Mouse (Mus musculus): Measurements from ENCODE around the gene Ak3. TPM values are rescaled to one million over a fixed set of nuclear protein-coding genes. Genes with fewer than 3 reads are reported as not detected.
"Not testable (repeated sequence)": the region's sequence is repeated elsewhere in the genome, so short reads cannot be mapped to it uniquely, and the experiment has no call there.

Gene Ak3
- total RNA-seq, 2 experiments from 2014 or later = 10.4 to 13.0 TPM

- no peak for ATAC-seq (replicated peaks; ENCODE audit: low FRiP score, poor library complexity, severe bottlenecking)
Measured at GRCm38 (mm10) chr19:29008069-29008706, 39.6 kb downstream of the Ak3 start.

DNA sequence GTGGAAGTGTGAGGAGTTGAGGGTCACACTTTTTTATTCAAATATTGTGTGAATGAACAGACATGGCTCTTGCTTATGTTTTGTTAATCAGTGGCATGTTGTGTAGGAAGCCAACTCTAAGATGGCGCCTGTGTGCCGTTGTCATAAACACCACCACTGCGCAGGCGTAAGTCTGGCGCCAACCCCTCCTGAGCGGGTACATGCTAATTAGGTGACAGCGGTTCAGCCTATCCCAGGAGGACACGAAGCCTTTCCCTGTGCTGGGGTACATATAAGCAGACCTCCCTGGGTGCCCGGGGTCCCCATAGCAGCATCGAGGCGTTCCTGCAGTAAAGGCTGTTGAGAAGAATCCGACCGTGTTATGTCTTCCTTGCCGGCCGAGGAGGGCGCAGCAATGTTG is 47.4 kb downstream of the Ak3 start:
- ATAC-seq (replicated peaks; ENCODE audit: low FRiP score, poor library complexity, severe bottlenecking) = not testable (repeated sequence)

DNA sequence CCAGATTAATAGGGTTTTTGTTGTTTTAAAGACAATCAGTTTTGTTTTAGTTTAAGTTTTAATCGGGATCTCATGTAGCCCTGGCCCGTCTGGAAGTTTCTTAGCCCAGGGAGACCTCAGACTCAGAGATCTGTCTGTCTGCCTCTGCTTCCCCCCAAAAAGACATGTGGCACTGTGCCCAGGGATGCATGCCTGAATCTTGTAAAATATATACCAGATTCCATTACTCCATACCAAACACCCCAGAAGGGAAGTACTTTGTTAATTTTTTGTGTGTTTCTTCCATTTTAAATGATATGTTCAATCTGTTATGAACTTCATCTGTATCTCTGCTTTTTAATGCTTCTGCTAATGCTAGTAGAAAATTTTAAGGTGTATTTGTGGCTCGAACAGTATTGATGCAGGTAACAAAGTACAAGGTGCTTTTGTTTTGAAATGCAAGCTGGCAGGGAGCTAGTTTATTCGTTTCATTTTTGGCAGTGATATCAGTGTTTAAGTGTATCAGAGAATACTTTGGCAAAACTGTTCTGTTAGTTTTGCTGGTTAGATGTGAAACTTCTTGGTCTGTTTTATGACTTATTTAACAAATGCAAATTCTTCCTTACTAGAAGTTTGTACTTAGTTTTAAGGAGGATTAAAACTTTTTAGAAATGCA is 49.7 kb downstream of the Ak3 start:
- no peak for ATAC-seq (replicated peaks; ENCODE audit: low FRiP score, poor library complexity, severe bottlenecking)

GRCm38 (mm10) chr19:28995366-28995765 is 52.4 kb downstream of the Ak3 start:
- ATAC-seq (replicated peaks; ENCODE audit: low FRiP score, poor library complexity, severe bottlenecking) = no peak

DNA sequence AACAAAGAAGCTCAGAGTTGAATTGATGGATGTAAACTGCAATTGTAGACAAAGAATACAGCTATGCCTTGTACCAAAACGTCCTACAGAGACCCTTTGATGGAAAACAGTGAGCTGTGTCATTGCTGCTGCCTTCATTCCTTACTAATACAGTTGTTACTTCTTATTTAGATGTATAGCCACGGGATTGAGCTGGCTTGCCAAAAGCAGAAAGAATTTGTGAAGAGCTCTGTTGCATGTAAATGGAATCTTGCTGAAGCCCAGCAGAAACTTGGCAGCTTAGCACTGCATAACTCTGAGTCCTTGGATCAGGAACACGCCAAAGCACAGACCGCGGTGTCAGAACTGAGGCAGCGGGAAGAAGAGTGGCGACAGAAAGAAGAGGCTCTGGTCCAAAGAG is 52.9 kb downstream of the Ak3 start:
- ATAC-seq (replicated peaks; ENCODE audit: low FRiP score, poor library complexity, severe bottlenecking) = no peak

- no peak for ATAC-seq (replicated peaks; ENCODE audit: low FRiP score, poor library complexity, severe bottlenecking)
Measured at GRCm38 (mm10) chr19:28991391-28991790, 56.4 kb downstream of the Ak3 start.

DNA sequence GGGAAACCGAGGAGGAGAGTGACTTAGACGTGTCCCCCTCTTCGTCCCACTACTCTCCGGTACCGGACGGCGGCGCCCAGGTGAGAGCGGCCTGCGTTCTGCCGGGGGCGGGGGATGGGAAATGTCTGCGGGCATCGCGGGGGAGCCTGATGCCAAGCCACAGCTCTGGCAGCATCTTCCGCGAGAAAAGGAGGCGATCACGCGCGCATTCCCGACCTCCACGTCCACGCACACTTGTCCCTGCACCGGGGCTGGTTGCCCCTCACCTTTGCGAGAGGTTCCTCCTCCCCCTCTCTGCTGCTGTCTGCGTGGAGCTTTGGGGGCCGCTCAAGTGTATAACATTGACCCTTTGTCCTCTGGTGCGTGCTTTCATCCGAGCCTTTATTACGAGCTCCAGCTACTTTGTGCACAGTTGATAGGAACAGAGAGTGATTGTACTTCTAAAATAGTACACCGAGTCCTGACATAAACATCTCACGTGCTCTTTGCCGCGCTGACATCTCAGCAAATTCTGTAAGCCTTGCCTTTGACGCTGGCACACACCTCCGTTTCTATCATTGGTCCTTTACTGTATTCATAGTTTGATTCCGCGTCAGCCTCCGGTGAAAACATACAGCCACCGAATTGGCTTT is 57.1 kb downstream of the Ak3 start:
- peak; percentile 21 for ATAC-seq (replicated peaks; ENCODE audit: low FRiP score, poor library complexity, severe bottlenecking)

DNA sequence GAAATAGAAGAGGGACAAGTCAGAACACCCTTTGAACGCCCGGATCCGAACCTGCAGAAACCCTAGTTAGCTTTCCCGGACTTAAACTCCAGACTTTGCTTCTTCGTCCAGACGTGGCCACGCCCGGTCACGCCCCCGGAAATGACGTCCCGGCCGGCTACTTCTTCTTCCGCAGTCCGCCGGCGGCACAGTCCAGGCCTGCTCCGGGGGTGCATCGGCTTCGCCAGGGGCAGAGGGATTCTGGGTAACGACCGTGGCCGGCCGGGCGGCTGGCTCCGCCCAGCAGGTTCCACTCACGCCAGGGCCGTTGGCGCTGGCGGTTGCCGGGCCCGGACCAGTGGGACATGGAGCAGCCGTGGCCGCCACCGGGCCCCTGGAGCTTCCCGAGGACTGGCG is 57.6 kb downstream of the Ak3 start, which contains the start of gene Cdc37l1:
Gene Cdc37l1, plus strand, starts transcription at position 159 of the 396 bp plus-strand sequence.
- peak; percentile 99 for ATAC-seq (replicated peaks; ENCODE audit: low FRiP score, poor library complexity, severe bottlenecking)

- ATAC-seq (replicated peaks; ENCODE audit: low FRiP score, poor library complexity, severe bottlenecking) = no peak
Measured at GRCm38 (mm10) chr19:28989515-28989914, 58.2 kb downstream of the Ak3 start.

- no peak for ATAC-seq (replicated peaks; ENCODE audit: low FRiP score, poor library complexity, severe bottlenecking)
Measured at GRCm38 (mm10) chr19:28982617-28983016, 65.1 kb downstream of the Ak3 start.

DNA sequence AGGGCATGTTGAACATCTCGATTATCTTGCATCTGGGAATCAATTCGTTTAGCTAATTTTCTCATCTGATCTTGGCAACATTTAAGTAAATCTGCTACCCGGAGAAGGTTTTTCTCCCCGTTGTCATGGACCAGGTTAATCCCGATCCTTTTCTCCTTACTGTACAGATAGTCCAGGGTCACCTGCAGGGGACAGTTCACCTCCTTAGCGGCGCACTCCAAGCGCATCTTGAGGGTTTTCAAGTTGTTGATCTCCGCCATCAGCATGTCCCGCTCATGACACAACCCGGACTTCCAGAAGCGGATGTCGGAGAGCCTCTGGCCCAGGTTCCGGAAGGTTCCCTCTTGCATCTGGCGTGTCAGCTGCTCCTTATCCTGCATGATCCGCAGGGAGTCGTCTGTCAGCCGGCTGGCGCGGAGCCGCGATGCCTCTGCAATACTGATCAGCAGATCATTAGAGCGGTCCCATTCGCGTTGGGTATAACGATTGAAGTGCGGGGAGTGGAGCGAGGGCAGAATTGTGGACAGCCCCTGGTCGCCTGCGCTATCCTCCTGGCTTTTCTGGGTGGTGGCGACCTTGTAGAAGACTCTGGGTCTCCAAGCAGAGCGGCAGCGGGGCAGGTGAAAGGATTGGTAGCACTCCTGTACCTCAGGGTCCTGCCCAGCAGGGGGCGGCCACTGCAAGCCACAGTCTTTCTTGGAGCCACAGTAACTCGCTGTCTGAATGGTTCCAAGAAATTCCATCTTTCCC is 72.7 kb downstream of the Ak3 start:
- ATAC-seq (replicated peaks; ENCODE audit: low FRiP score, poor library complexity, severe bottlenecking) = peak; percentile 82

Other genes with a start within 250 kb of the Ak3 start
- gene Slc1a1, start 212.9 kb downstream of the Ak3 start, total RNA-seq (2015; ENCODE audit: low replicate concordance) = not detected in 2 replicates
- gene Slc1a1, start 212.9 kb downstream of the Ak3 start, total RNA-seq (2017; ENCODE audit: low replicate concordance) = not detected in 2 replicates
- gene Plpp6, start 84.0 kb downstream of the Ak3 start, total RNA-seq (2015; ENCODE audit: low replicate concordance) = 0.42 and 3.2 TPM in 2 replicates
- gene Plpp6, start 84.0 kb downstream of the Ak3 start, total RNA-seq (2017; ENCODE audit: low replicate concordance) = 1.5 TPM in 1 of 2 replicates, not detected in the other
- gene 4430402I18Rik, start 80.2 kb downstream of the Ak3 start, total RNA-seq (2015; ENCODE audit: low replicate concordance) = not detected in 2 replicates
- gene 4430402I18Rik, start 80.2 kb downstream of the Ak3 start, total RNA-seq (2017; ENCODE audit: low replicate concordance) = not detected in 2 replicates
- 43.2 and 45.4 TPM in 2 replicates for gene Cdc37l1, start 57.6 kb downstream of the Ak3 start, total RNA-seq (2015; ENCODE audit: low replicate concordance)
- 41.8 and 53.5 TPM in 2 replicates for gene Cdc37l1, start 57.6 kb downstream of the Ak3 start, total RNA-seq (2017; ENCODE audit: low replicate concordance)
- 7.6 and 13.8 TPM in 2 replicates for gene Rcl1, start 53.4 kb upstream of the Ak3 start, total RNA-seq (2015; ENCODE audit: low replicate concordance)
- 15.1 and 17.5 TPM in 2 replicates for gene Rcl1, start 53.4 kb upstream of the Ak3 start, total RNA-seq (2017; ENCODE audit: low replicate concordance)
- 67.4 and 88.9 TPM in 2 replicates for gene Jak2, start 203.9 kb upstream of the Ak3 start, total RNA-seq (2015; ENCODE audit: low replicate concordance)
- 88.7 and 103 TPM in 2 replicates for gene Jak2, start 203.9 kb upstream of the Ak3 start, total RNA-seq (2017; ENCODE audit: low replicate concordance)